Mouse (Mus musculus): ENCODE measurements around the gene Lingo4. TPM values are rescaled to one million over a fixed set of nuclear protein-coding genes. Genes with fewer than 3 reads are reported as not detected.

Gene Lingo4
- polyA plus RNA-seq, 1 experiment from 2014 or later, result 0.08 TPM

- Histone ChIP-seq H3K4me1 (peaks cover 2% of the 10 kb centered on the region; the same call in 1 of the 2 replicates), H3K27ac (replicated peaks) (no peak overlapping the region), H3K27me3 (replicated peaks) (peaks cover 83% of the 10 kb centered on the region), H3K9ac (no peak overlapping the region), H3K4me2 (no peak overlapping the region), H3K36me3 (no peaks in the 10 kb centered on the region), H3K4me3 (no peak overlapping the region), H3K9me3 (no peaks in the 10 kb centered on the region)
- no peak for ATAC-seq (ENCODE audit: extremely low read depth, insufficient number of reproducible peaks, low FRiP score, low TSS enrichment)
- WGBS, result 17% methylated on average over 7 of the region's 7 CpGs
These were observed 6.2 kb downstream of the Lingo4 start for GRCm38 (mm10) chr3:94404366-94405054.

- H3K9ac ChIP-seq, result no peak overlapping the region
- no peak overlapping the region for H3K27ac ChIP-seq (replicated peaks)
- WGBS, result 50% methylated on average over 4 of the region's 4 CpGs
- H3K4me1 ChIP-seq, result 0 out of 2 replicates have a peak, but pooled peaks cover 2% of the 10 kb centered on the region
- no peak overlapping the region for H3K4me2 ChIP-seq
- H3K4me3 ChIP-seq, result no peak overlapping the region
- H3K36me3 ChIP-seq, result no peaks in the 10 kb centered on the region
- H3K9me3 ChIP-seq, result no peaks in the 10 kb centered on the region
- H3K27me3 ChIP-seq (replicated peaks), result peaks cover 73% of the 10 kb centered on the region
- ATAC-seq (ENCODE audit: extremely low read depth, insufficient number of reproducible peaks, low FRiP score, low TSS enrichment), result no peak
These were observed 7.2 kb downstream of the Lingo4 start for GRCm38 (mm10) chr3:94405561-94405960.

- peak overlapping the region; percentile 62 for H3K4me3 ChIP-seq
- H3K36me3 ChIP-seq, result no peaks in the 10 kb centered on the region
- no peak for ATAC-seq (ENCODE audit: extremely low read depth, insufficient number of reproducible peaks, low FRiP score, low TSS enrichment)
- peaks cover 9% of the 10 kb centered on the region for H3K4me1 ChIP-seq
- H3K9ac ChIP-seq, result peak overlapping the region; percentile 68
- WGBS, result 8% methylated on average over 25 of the region's 25 CpGs
- H3K9me3 ChIP-seq, result no peaks in the 10 kb centered on the region
- H3K27ac ChIP-seq (replicated peaks), result no peak overlapping the region
- H3K27me3 ChIP-seq (replicated peaks), result peaks cover 18% of the 10 kb centered on the region; the same call in 1 of the 2 replicates
- peak overlapping the region; percentile 94 for H3K4me2 ChIP-seq
These were observed 14.2 kb downstream of the Lingo4 start for GRCm38 (mm10) chr3:94412530-94412929.

- H3K4me2 ChIP-seq, result peak within 1 kb of the TSS; percentile 94
- WGBS, result 8% methylated on average over 52 of the region's 52 CpGs
- no peaks in the 10 kb centered on the region for H3K9me3 ChIP-seq
- no peak within 1 kb of the TSS for H3K27ac ChIP-seq (replicated peaks)
- H3K4me3 ChIP-seq, result peak within 1 kb of the TSS; percentile 62
- no peaks in the 10 kb centered on the region for H3K36me3 ChIP-seq
- H3K27me3 ChIP-seq (replicated peaks), result peaks cover 14% of the 10 kb centered on the region; the same call in 1 of the 2 replicates
- ATAC-seq (ENCODE audit: extremely low read depth, insufficient number of reproducible peaks, low FRiP score, low TSS enrichment), result peak; percentile 95
- peaks cover 9% of the 10 kb centered on the region for H3K4me1 ChIP-seq
- H3K9ac ChIP-seq, result peak within 1 kb of the TSS; percentile 73
These were observed 14.8 kb downstream of the Lingo4 start, which contains the start of gene Tdrkh for GRCm38 (mm10) chr3:94413031-94413679. TSS of gene Tdrkh (plus strand) at chr3:94413273.

- 56% methylated on average over 2 of the region's 2 CpGs for WGBS
- no peak overlapping the region for H3K9ac ChIP-seq
- no peaks in the 10 kb centered on the region for H3K27me3 ChIP-seq (replicated peaks)
- no peak overlapping the region for H3K27ac ChIP-seq (replicated peaks)
- no peak overlapping the region for H3K4me3 ChIP-seq
- no peaks in the 10 kb centered on the region for H3K4me1 ChIP-seq
- no peak overlapping the region for H3K4me2 ChIP-seq
- H3K36me3 ChIP-seq, result no peaks in the 10 kb centered on the region
- ATAC-seq (ENCODE audit: extremely low read depth, insufficient number of reproducible peaks, low FRiP score, low TSS enrichment), result no peak
- no peaks in the 10 kb centered on the region for H3K9me3 ChIP-seq
These were observed 32.7 kb downstream of the Lingo4 start for GRCm38 (mm10) chr3:94430980-94431379.

- Histone ChIP-seq H3K27ac (replicated peaks) (no peak overlapping the region), H3K36me3 (no peaks in the 10 kb centered on the region), H3K9ac (no peak overlapping the region), H3K4me1 (no peaks in the 10 kb centered on the region), H3K9me3 (no peaks in the 10 kb centered on the region), H3K27me3 (replicated peaks) (no peaks in the 10 kb centered on the region), H3K4me3 (no peak overlapping the region), H3K4me2 (no peak overlapping the region)
- ATAC-seq (ENCODE audit: extremely low read depth, insufficient number of reproducible peaks, low FRiP score, low TSS enrichment), result no peak
- WGBS, result 83% methylated on average over 2 of the region's 2 CpGs
These were observed 36.0 kb downstream of the Lingo4 start for GRCm38 (mm10) chr3:94434305-94434704.

- Histone ChIP-seq H3K4me1 (no peaks in the 10 kb centered on the region), H3K4me3 (no peak overlapping the region)
- 73% methylated on average over 9 of the region's 9 CpGs for WGBS
These were observed 38.1 kb downstream of the Lingo4 start for GRCm38 (mm10) chr3:94436420-94436819.

GRCm38 (mm10) chr3:94441182-94441581 is 42.9 kb downstream of the Lingo4 start:
- no peak overlapping the region for H3K9ac ChIP-seq
- peaks cover 8% of the 10 kb centered on the region; the same call in 1 of the 2 replicates for H3K27me3 ChIP-seq (replicated peaks)
- 36% methylated on average over 3 of the region's 3 CpGs for WGBS
- no peaks in the 10 kb centered on the region for H3K9me3 ChIP-seq
- peaks cover 19% of the 10 kb centered on the region for H3K36me3 ChIP-seq
- no peak overlapping the region for H3K4me3 ChIP-seq
- no peak overlapping the region for H3K27ac ChIP-seq (replicated peaks)
- no peak for ATAC-seq (ENCODE audit: extremely low read depth, insufficient number of reproducible peaks, low FRiP score, low TSS enrichment)
- no peak overlapping the region for H3K4me2 ChIP-seq
- peaks cover 10% of the 10 kb centered on the region for H3K4me1 ChIP-seq

More at GRCm38 (mm10) chr3:94436420-94436819, 38.1 kb downstream of the Lingo4 start:
- no peaks in the 10 kb centered on the region for H3K36me3 ChIP-seq
- H3K4me2 ChIP-seq, result no peak overlapping the region
- H3K9me3 ChIP-seq, result no peaks in the 10 kb centered on the region
- peaks cover 8% of the 10 kb centered on the region; the same call in 1 of the 2 replicates for H3K27me3 ChIP-seq (replicated peaks)
- no peak for ATAC-seq (ENCODE audit: extremely low read depth, insufficient number of reproducible peaks, low FRiP score, low TSS enrichment)
- H3K27ac ChIP-seq (replicated peaks), result no peak overlapping the region
- no peak overlapping the region for H3K9ac ChIP-seq

GRCm38 (mm10) chr3:94442951-94443596 is 44.8 kb downstream of the Lingo4 start, which contains the start of gene Mrpl9:
TSS of gene Mrpl9 (plus strand) at chr3:94443318.
- peaks cover 37% of the 10 kb centered on the region for H3K36me3 ChIP-seq
- peak within 1 kb of the TSS; percentile 72 for H3K4me3 ChIP-seq
- peaks cover 10% of the 10 kb centered on the region for H3K4me1 ChIP-seq
- peaks cover 8% of the 10 kb centered on the region; the same call in 1 of the 2 replicates for H3K27me3 ChIP-seq (replicated peaks)
- no peaks in the 10 kb centered on the region for H3K9me3 ChIP-seq
- peak within 1 kb of the TSS; percentile 92 for H3K4me2 ChIP-seq
- under 1% methylated on average over 39 of the region's 39 CpGs for WGBS
- H3K27ac ChIP-seq (replicated peaks), result peak within 1 kb of the TSS; percentile 80
- peak within 1 kb of the TSS; percentile 97 for H3K9ac ChIP-seq
- peak; percentile 87 for ATAC-seq (ENCODE audit: extremely low read depth, insufficient number of reproducible peaks, low FRiP score, low TSS enrichment)

- peak within 1 kb of the TSS; percentile 97 for H3K9ac ChIP-seq
- H3K9me3 ChIP-seq, result no peaks in the 10 kb centered on the region
- H3K4me3 ChIP-seq, result peak within 1 kb of the TSS; percentile 72
- peaks cover 8% of the 10 kb centered on the region; the same call in 1 of the 2 replicates for H3K27me3 ChIP-seq (replicated peaks)
- peak; percentile 70; the same call in 1 of the 2 replicates for ATAC-seq (ENCODE audit: extremely low read depth, insufficient number of reproducible peaks, low FRiP score, low TSS enrichment)
- H3K4me2 ChIP-seq, result peak within 1 kb of the TSS; percentile 92
- H3K36me3 ChIP-seq, result peaks cover 42% of the 10 kb centered on the region
- peaks cover 10% of the 10 kb centered on the region for H3K4me1 ChIP-seq
- 2% methylated on average over 24 of the region's 24 CpGs for WGBS
- H3K27ac ChIP-seq (replicated peaks), result peak within 1 kb of the TSS; percentile 80
These were observed 45.3 kb downstream of the Lingo4 start, which contains the start of gene Oaz3 for GRCm38 (mm10) chr3:94443597-94443964. TSS of gene Oaz3 (minus strand) at chr3:94443915.

GRCm38 (mm10) chr3:94449377-94449776 is 51.1 kb downstream of the Lingo4 start:
- Histone ChIP-seq H3K4me3 (no peak overlapping the region), H3K9ac (no peak overlapping the region), H3K4me2 (no peak overlapping the region), H3K9me3 (no peaks in the 10 kb centered on the region), H3K27me3 (replicated peaks) (no peaks in the 10 kb centered on the region), H3K36me3 (peaks cover 60% of the 10 kb centered on the region), H3K4me1 (peaks cover 2% of the 10 kb centered on the region), H3K27ac (replicated peaks) (no peak overlapping the region)
- ATAC-seq (ENCODE audit: extremely low read depth, insufficient number of reproducible peaks, low FRiP score, low TSS enrichment), result no peak
- WGBS, result 95% methylated on average over 2 of the region's 2 CpGs
